Mouse (Mus musculus): ENCODE results near the gene Ltf.

DNA sequence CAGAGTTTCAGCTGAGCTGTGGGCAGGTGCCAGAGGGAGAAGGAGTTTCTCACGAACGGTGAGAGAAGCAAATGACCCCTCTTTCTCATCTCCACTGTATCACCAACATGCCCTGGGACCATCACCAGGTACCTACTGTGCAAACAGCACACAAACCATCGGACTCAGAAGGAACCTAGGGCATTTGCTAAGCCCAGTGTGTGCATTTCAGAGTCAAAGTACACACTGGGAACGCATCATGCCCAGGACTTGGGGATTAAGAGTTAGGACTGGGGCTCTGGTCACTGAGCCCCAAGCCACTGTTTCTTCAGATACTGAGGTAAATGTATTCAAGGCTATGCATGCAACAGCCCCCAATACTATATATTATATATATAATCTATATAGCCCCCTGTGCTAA is 31.7 kb upstream of the Ltf start:
- no peak for TF ChIP-seq GATA1 (IDR thresholded peaks at IDR 0.05; ENCODE audit: borderline replicate concordance, low read length)
- no peak for TF ChIP-seq FLI1 (IDR thresholded peaks at IDR 0.05; ENCODE audit: low read length)

Measured in megakaryocyte, embryonic 14.5 days (primary cell).